Mouse (Mus musculus) testis, adult 2 months (tissue): Measurements from ENCODE around the gene Agap2. TPM values are rescaled to one million over a fixed set of nuclear protein-coding genes. Genes with fewer than 3 reads are reported as not detected.

Source experiments
- H3K27ac ChIP-seq: fragments of 200-500 bp; 2 replicates; pipeline ENCODE4 v1.5.1; 2012; ENCODE audit warnings: low read depth, low read length; ENCODE audit not compliant: control insufficient read depth, insufficient read depth
- H3K27me3 ChIP-seq: fragments of 200-500 bp; 2 replicates; pipeline ENCODE4 v1.6.1; 2012; ENCODE audit warnings: mild to moderate bottlenecking, low read length, moderate library complexity; ENCODE audit not compliant: control insufficient read depth, insufficient read depth
- H3K36me3 ChIP-seq: fragments of 200-500 bp; 2 replicates; pipeline ENCODE4 v1.6.1; 2012; ENCODE audit warnings: mild to moderate bottlenecking, low read length; ENCODE audit not compliant: control insufficient read depth, insufficient read depth
- H3K4me1 ChIP-seq: fragments of 200-500 bp; 2 replicates; pipeline ENCODE4 v1.6.1; 2012; ENCODE audit warnings: low read length; ENCODE audit not compliant: control insufficient read depth, insufficient read depth
- H3K4me3 ChIP-seq: fragments of 200-500 bp; 2 replicates; pipeline ENCODE4 v1.5.1; 2012; ENCODE audit warnings: low read depth, mild to moderate bottlenecking, low read length, moderate library complexity, mixed read lengths; ENCODE audit not compliant: control insufficient read depth
- CTCF ChIP-seq: fragments of 200-500 bp; IDR thresholded peaks from 2 replicates; pipeline ENCODE4 v1.5.1; 2012; ENCODE audit warnings: low read depth, mild to moderate bottlenecking, inconsistent platforms, low read length, moderate library complexity; ENCODE audit not compliant: control insufficient read depth, insufficient read depth, insufficient replicate concordance
- POLR2A ChIP-seq: fragments of 200-500 bp; IDR thresholded peaks from 2 replicates; pipeline ENCODE4 v1.6.1; 2012; ENCODE audit warnings: low read depth, mild to moderate bottlenecking, inconsistent platforms, low read length, moderate library complexity; ENCODE audit not compliant: control insufficient read depth
- polyA plus RNA-seq: library from polyadenylated mRNA; depleted of rRNA; stranded (reverse); fragments of >200 nt; gene quantifications from 2 replicates; pipeline ENCODE4 v1.2.3, GENCODE M21; 2012; rRNA removed

Gene Agap2
- polyA plus RNA-seq, 1 experiment, result 0.53 TPM

DNA sequence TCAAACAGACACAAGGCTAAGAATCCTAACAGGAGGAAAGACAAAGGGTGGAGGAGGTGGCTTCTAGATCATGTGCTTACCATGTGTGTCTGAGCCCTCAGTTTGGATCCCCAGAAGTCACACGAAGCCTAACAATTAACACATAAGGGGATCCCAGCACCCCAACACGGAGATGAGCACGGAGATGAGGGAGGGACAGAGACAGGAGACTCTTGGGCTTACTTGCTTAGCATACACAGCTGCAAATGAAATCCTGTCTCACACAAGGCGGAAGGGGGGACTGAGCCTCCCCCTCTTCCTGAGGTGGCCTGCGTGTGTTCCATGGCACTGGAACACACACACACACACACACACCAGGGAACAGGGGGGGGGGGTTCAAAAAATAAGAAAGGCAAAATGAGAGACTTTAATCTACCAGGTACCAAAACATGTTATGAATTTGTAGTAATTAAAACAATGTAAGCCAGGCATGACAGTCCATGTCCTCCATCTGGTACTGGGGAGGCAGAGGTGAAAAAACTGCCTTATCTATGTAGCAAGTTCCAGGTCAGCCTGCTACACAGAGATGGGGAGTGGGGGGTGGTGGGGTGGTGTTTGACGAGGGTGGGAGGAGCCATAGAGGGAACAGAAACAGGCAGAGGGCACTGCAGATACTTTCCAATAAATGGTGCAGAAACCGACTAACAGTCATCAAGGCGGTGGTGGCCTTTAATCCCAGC is 60.2 kb downstream of the Agap2 start:
- TF ChIP-seq CTCF (no peak), POLR2A (no peak)
- Histone ChIP-seq H3K4me3 (no peak overlapping the region), H3K4me1 (peaks cover 3% of the 10 kb centered on the region), H3K27me3 (no peaks in the 10 kb centered on the region), H3K36me3 (no peaks in the 10 kb centered on the region), H3K27ac (no peak overlapping the region; the same call in 1 of the 2 replicates)

- H3K4me3 ChIP-seq, result no peak overlapping the region
- TF ChIP-seq POLR2A (no peak), CTCF (no peak)
- H3K36me3 ChIP-seq, result no peaks in the 10 kb centered on the region
- H3K27ac ChIP-seq, result no peak overlapping the region
- H3K27me3 ChIP-seq, result no peaks in the 10 kb centered on the region
- H3K4me1 ChIP-seq, result peaks cover 6% of the 10 kb centered on the region
Measured at GRCm38 (mm10) chr10:127136510-127136909, 61.4 kb downstream of the Agap2 start.

DNA sequence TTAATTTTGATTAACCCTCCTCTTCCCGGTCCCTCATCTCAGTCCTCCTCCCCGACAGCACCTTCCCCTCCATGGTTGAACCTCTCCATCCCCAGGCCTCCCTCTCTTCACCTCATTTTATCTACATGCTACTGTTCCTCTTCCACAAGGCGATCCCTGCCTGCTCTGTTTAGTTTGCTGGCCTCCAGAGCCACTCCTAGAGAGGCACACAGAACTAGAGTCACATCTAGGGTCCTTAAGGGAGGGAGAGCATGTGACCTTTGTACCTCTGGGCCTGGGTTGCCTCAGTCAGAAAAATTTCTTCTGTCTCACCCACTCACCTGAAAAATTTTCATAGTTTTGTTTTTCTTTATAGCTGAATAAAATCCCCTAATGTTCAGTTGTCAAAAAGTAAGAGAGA is 62.8 kb downstream of the Agap2 start:
- Histone ChIP-seq H3K27ac (no peak overlapping the region), H3K36me3 (no peaks in the 10 kb centered on the region), H3K4me3 (no peak overlapping the region), H3K27me3 (no peaks in the 10 kb centered on the region), H3K4me1 (peaks cover 6% of the 10 kb centered on the region)
- TF ChIP-seq CTCF (no peak), POLR2A (no peak)

GRCm38 (mm10) chr10:127138328-127139141 is 63.5 kb downstream of the Agap2 start:
- Histone ChIP-seq H3K4me1 (peaks cover 7% of the 10 kb centered on the region), H3K27me3 (no peaks in the 10 kb centered on the region), H3K27ac (no peak overlapping the region), H3K4me3 (no peak overlapping the region), H3K36me3 (no peaks in the 10 kb centered on the region)
- TF ChIP-seq POLR2A, result no peak
- no peak for TF ChIP-seq CTCF

- Histone ChIP-seq H3K27ac (no peak overlapping the region), H3K4me3 (no peak overlapping the region), H3K4me1 (peaks cover 15% of the 10 kb centered on the region), H3K36me3 (no peaks in the 10 kb centered on the region), H3K27me3 (no peaks in the 10 kb centered on the region)
- TF ChIP-seq POLR2A, result no peak
- TF ChIP-seq CTCF, result no peak
Measured at GRCm38 (mm10) chr10:127140971-127141370, 65.9 kb downstream of the Agap2 start.

GRCm38 (mm10) chr10:127141500-127141899 is 66.4 kb downstream of the Agap2 start:
- Histone ChIP-seq H3K27me3 (no peaks in the 10 kb centered on the region), H3K27ac (no peak overlapping the region), H3K4me3 (no peak overlapping the region), H3K4me1 (peaks cover 15% of the 10 kb centered on the region), H3K36me3 (no peaks in the 10 kb centered on the region)
- TF ChIP-seq POLR2A, result no peak
- TF ChIP-seq CTCF, result no peak

Other genes starting within 250 kb of the Agap2 start
- 10.3 TPM in 2 replicates for gene Atp23, start 173.9 kb upstream of the Agap2 start, polyA plus RNA-seq
- gene Ctdsp2, start 96.6 kb upstream of the Agap2 start, polyA plus RNA-seq, result 39.4 and 46.8 TPM in 2 replicates
- 0.04 and 0.20 TPM in 2 replicates for gene Avil, start 74.6 kb upstream of the Agap2 start, polyA plus RNA-seq
- gene Tsfm, start 44.4 kb upstream of the Agap2 start, polyA plus RNA-seq, result 12.2 and 14.3 TPM in 2 replicates
- gene Mettl1, start 33.9 kb upstream of the Agap2 start, polyA plus RNA-seq, result 9.4 and 10.0 TPM in 2 replicates
- 0.05 and 0.08 TPM in 2 replicates for gene Eef1akmt3, start 33.8 kb upstream of the Agap2 start, polyA plus RNA-seq
- gene Cyp27b1, start 27.0 kb upstream of the Agap2 start, polyA plus RNA-seq, result 0.25 and 0.46 TPM in 2 replicates
- gene March9, start 15.1 kb upstream of the Agap2 start, polyA plus RNA-seq, result 2.1 TPM in 2 replicates
- 68.4 and 70.9 TPM in 2 replicates for gene Cdk4, start 11.8 kb upstream of the Agap2 start, polyA plus RNA-seq
- gene Tspan31, start 5.0 kb upstream of the Agap2 start, polyA plus RNA-seq, result 12.7 and 16.3 TPM in 2 replicates
- gene Os9, start 45.8 kb downstream of the Agap2 start, polyA plus RNA-seq, result 32.2 and 33.9 TPM in 2 replicates
- gene B4galnt1, start 89.9 kb downstream of the Agap2 start, polyA plus RNA-seq, result 21.7 and 27.0 TPM in 2 replicates
- gene Slc26a10, start 105.4 kb downstream of the Agap2 start, polyA plus RNA-seq, result 11.5 and 11.9 TPM in 2 replicates
- 18.6 and 19.8 TPM in 2 replicates for gene Arhgef25, start 114.8 kb downstream of the Agap2 start, polyA plus RNA-seq
- 126 and 129 TPM in 2 replicates for gene Dtx3, start 120.4 kb downstream of the Agap2 start, polyA plus RNA-seq
- 14.0 and 16.2 TPM in 2 replicates for gene Pip4k2c, start 136.3 kb downstream of the Agap2 start, polyA plus RNA-seq
- 3.3 and 3.9 TPM in 2 replicates for gene Kif5a, start 188.1 kb downstream of the Agap2 start, polyA plus RNA-seq
- 391 and 429 TPM in 2 replicates for gene Dctn2, start 191.1 kb downstream of the Agap2 start, polyA plus RNA-seq
- 61.3 and 74.1 TPM in 2 replicates for gene Mbd6, start 213.7 kb downstream of the Agap2 start, polyA plus RNA-seq
- gene Mars, start 236.5 kb downstream of the Agap2 start, polyA plus RNA-seq, result 32.4 and 36.7 TPM in 2 replicates
- gene Arhgap9, start 246.7 kb downstream of the Agap2 start, polyA plus RNA-seq, result 0.32 and 0.34 TPM in 2 replicates